Mouse (Mus musculus): ENCODE measurements around the gene Sos2. TPM values are rescaled to one million over a fixed set of nuclear protein-coding genes. Genes with fewer than 3 reads are reported as not detected.

The Sos2 gene
- 10 to 100 TPM; 62.8 to 74.8 TPM for total RNA-seq (2023)

DNA sequence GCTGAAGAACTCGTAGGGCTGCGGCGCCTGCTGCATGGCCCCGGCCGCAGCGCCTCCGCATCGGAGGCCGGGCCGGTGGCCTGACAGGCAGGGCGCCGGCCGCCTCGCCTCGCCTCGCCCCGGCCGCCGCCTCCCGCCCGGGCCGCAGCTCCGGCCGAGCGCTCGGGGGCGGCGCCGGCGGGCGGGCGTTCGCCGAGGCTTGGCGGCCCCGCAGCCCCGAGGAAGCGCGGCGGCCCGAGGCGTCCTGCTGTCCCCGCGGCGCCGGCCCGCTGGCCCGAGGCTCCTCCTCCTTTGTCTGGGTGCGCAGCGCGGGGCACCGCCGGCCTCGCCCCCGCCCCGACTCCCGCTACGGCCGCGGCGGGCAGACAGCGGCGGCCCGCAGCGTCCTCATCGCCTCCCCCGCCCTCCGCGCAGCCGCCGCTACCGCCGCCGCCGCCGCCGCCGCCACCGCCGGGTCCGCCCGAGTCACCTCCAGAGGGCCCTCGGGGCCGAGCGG is at the start of gene Sos2:
Sos2 (minus strand) TSS at position 287 of the 496 bp plus-strand sequence.

DNA sequence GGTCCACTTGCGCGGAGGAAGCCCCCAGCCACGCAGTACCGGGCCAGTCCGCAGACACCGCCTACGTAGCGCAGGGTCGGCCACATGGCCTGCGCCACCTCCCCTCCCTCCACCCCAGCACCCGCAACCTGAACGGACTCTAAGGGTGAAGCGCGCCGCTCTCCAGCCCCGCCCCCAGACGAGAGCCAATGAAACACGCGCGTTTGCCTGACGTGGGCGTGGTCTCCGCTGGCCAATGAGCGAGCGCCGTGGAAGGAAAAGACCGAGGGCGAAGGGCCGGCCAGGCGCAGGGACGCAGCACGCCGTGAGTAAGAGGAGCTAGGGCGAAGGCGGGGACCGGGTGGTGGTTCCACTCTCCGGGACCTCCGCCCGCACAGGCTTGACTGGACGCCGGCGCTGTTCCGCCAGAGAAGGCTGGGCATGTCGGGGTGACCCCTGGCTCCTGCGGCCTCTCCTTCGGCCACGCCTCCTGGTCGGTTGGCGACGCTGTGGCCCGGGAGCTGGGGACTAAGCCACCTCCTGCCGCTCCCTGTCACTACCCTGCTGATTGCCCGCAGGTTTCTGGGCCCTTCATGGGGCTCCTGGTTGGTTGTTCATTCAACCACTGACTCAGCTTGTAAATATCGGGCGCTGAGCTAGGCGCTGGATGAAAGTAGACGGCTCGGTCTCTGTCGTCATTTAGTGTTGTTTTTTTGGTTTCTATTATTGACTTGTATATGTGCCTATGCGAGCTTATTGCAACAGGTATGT is 43.2 kb upstream of the Sos2 start, which contains the start of the genes L2hgdh and Atp5s:
L2hgdh (minus strand) TSS at position 163 of the 750 bp plus-strand sequence.
Atp5s (plus strand) TSS at position 240 of the 750 bp plus-strand sequence.

DNA sequence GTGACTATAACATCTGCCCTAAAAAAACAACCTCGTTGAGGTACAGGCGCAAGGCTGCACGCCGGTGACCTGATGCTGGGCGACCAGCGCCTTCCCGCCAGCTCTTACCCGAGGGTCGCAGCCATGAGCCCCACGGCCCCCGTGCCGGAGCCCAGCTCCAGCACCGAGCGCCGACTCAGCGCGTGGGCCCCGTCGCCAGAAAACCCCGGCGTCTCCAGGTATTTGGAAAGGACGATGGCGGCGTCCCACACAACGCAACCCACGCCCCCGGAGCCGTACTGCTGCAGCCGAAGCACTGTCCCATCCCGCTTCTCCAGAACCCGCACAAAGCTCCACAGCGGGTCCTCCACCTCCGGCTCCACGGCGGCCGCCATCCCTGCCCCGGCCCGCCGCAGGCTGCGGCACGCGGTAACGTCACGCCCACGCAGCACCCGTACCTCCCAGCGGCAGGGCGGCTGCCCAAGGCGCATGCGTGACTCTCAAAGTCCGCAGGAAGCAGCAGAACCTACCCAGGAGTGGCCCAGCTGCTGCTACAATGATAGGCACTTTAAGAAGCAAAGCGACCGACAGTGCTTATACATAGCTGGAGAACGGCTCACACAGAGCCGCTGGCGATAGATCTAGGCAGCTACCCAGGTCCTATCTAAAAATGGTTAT is 98.9 kb downstream of the Sos2 start, which contains the start of gene Vcpkmt:
Vcpkmt (minus strand) TSS at position 416 of the 657 bp plus-strand sequence.

Other genes starting within 250 kb of the Sos2 start
- 1 to 10 TPM; 3.6 to 4.1 TPM for gene Vcpkmt, start 98.8 kb downstream of the Sos2 start, total RNA-seq (2023)
- 1 to 10 TPM; 3.3 to 5.3 TPM for gene L2hgdh, start 43.0 kb upstream of the Sos2 start, total RNA-seq (2023)
- 1 to 10 TPM; 5.4 to 5.7 TPM for gene Atp5s, start 43.1 kb upstream of the Sos2 start, total RNA-seq (2023)
- gene Cdkl1, start 109.4 kb upstream of the Sos2 start, total RNA-seq (2023): under 1 TPM; 0.20 to 0.93 TPM
- gene Atl1, start 210.8 kb upstream of the Sos2 start, total RNA-seq (2023): 1 to 10 TPM in 1 of 2 experiments, under 1 TPM in 1; 0.29 to 1.0 TPM
- gene Map4k5, start 211.3 kb upstream of the Sos2 start, total RNA-seq (2023): 10 to 100 TPM; 11.7 to 13.5 TPM